Mouse (Mus musculus) brain, adult 2 months (tissue): ENCODE measurements at regions not wholly inside any gene's neighbourhood (a gene's known extent, or its start where the extent isn't known, plus 50 kb on each side); places are given as distances from the start of the nearest gene placed in this dataset.
"Not testable (repeated sequence)": the region's sequence is repeated elsewhere in the genome, so short reads cannot be mapped to it uniquely, and the experiment has no call there.

ENCODE experiments used
- DNase-seq: peaks from one replicate; pipeline ENCODE4 v3.0.0; 2011; ENCODE audit warnings: low read depth, low spot score

DNA sequence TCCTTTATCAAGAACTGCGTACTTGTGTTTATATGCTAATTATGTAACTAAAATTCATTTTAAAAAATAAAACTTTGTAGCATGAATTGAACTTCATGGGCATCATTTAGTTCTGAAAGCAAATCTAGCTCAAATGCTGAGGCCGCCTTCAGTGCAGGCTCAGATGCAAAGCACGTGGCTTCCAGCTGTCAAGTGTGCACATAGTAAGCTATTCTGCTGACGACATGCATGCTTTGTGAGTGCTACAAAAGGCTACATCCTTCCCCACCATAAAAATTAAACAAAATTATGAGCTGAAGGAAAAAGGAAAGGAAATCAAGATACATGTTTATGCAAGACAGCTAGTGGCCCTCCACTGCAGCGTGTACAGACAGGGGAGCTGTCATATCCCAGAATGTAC is 276.0 kb upstream of the Vstm2a start:
- peak; percentile 4 for DNase-seq

DNA sequence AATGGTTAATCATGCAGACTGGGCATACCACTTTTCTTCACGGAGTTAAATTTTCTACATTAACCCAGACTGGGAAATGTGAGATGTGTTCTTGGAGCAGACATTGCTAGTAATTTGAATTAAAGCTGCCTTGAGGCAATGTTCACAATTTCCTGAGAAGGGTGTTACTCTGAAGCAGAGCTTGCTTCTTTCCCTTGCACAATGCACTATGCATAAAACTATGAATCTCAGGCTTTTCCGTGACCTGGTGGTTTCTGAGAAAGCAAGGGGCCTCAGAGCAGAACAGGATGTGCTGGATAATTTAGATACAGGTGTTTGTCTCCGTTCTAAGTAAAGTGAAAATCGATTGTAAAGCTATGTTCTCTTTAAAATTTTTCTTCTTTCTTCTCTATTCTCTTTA is 273.0 kb upstream of the Vstm2a start:
- no peak for DNase-seq

GRCm38 (mm10) chr11:15996421-15996820 is 261.1 kb upstream of the Vstm2a start:
- not testable (repeated sequence) for DNase-seq

- DNase-seq: peak; percentile 10
Observed at GRCm38 (mm10) chr11:16001953-16002352, 255.6 kb upstream of the Vstm2a start.
